ENCODE assay signal across 16 mouse cellular contexts in the genomic region with DNA sequence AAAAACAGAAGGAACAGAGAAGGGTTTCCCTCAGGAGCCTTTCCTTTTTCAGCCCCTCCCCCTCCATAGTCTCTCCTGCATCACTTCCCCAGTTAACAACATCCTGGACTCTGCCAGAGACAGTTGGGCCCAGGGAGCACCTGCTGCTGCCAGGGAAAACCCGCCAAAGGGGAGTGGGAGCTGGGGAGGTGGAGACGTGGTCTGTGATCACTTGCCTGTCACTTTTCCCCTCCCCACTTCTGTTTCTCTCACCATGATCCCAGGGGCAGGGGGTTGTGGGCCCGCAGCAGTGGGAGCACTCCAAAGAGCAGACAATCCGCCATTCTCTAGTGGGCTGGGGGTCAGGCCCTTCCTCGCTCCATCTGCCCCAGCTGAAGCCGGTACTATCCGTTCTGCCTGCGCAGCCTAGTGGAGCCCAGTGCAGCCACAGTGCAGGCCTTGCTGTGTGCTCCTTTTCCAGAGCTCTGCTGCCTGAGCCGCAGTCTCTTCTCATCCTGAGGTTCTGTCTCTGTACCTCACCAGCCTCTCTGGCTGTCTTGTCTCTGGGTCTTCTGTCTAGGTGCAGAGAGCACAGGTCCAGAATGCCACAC. TPM values are rescaled to one million over a fixed set of nuclear protein-coding genes. Genes with fewer than 3 reads are reported as not detected.
DNase-seq lines count a peak whose midpoint lies in the region; ATAC-seq lines count a peak whose summit lies in the region.
"Had no signal": no experiment of that assay in that cellular context is flagged by ENCODE, and none has a peak within 500 bp of the region (broad histone marks: within the 10 kb centered on the region; RNA-seq: fewer than 3 reads in every experiment).

No protein-coding gene starts in this region.

- H3K9ac ChIP-seq in limb, embryonic 12.5 days (replicated peaks): 0 out of 2 replicates have a peak overlapping the region, but pooled peaks have one; percentile 23
- peak overlapping the region; percentile 44; the same call in 1 of the 2 replicates for H3K9ac ChIP-seq in hindbrain, embryonic 11.5 days (ENCODE audit: low read depth, low read length)
- H3K9ac ChIP-seq in midbrain, embryonic 15.5 days: 0 out of 2 replicates have a peak overlapping the region, but pooled peaks have one; percentile 5
- H3K9ac ChIP-seq: lung, embryonic 14.5 days had no signal

- H3K27me3 ChIP-seq in limb, embryonic 12.5 days: peaks cover 29% of the 10 kb centered on the region
- peaks cover 71% of the 10 kb centered on the region for H3K27me3 ChIP-seq in limb, embryonic 10.5 days (ENCODE audit: low read depth, poor library complexity, severe bottlenecking)
- no peaks in the 10 kb centered on the region for H3K27me3 ChIP-seq in hindbrain, embryonic 11.5 days (ENCODE audit: control insufficient read depth, insufficient read depth, low read length)
- no peaks in the 10 kb centered on the region for H3K27me3 ChIP-seq in midbrain, embryonic 15.5 days (replicated peaks)

- DNase-seq in limb, embryonic 10.5 days (ENCODE audit: low spot score): no peak
- peak; percentile 46 for DNase-seq in embryo, embryonic 10.5 days (ENCODE audit: low spot score)
- peak; percentile 42 for DNase-seq in hindbrain, embryonic 11.5 days (ENCODE audit: low spot score)
- no peak for DNase-seq in lung, postnatal 25 days (ENCODE audit: low spot score)
- DNase-seq in left cerebral cortex, adult 18-20 months (ENCODE audit: low spot score in 2 of 2): no peak
- DNase-seq in adipocyte (ENCODE audit: low spot score): no peak
- DNase-seq: kidney, adult 9 months; lung, embryonic 14.5 days; right cerebral cortex, postnatal 4 days; thymus, postnatal 4 days had no signal

- no peaks in the 10 kb centered on the region for H3K9me3 ChIP-seq in limb, embryonic 12.5 days
- H3K9me3 ChIP-seq in limb, embryonic 10.5 days (replicated peaks): no peaks in the 10 kb centered on the region
- no peaks in the 10 kb centered on the region for H3K9me3 ChIP-seq in hindbrain, embryonic 11.5 days (ENCODE audit: control insufficient read depth, low read length)
- no peaks in the 10 kb centered on the region for H3K9me3 ChIP-seq in midbrain, embryonic 15.5 days
- H3K9me3 ChIP-seq: megakaryocyte, embryonic 14.5 days had no signal

- peaks cover 8% of the 10 kb centered on the region for H3K4me1 ChIP-seq in limb, embryonic 12.5 days (replicated peaks)
- peaks cover 16% of the 10 kb centered on the region for H3K4me1 ChIP-seq in limb, embryonic 10.5 days
- H3K4me1 ChIP-seq in hindbrain, embryonic 11.5 days (replicated peaks; ENCODE audit: control insufficient read depth, insufficient read depth, low read length): peaks cover 5% of the 10 kb centered on the region; the same call in 1 of the 2 replicates
- peaks cover 14% of the 10 kb centered on the region for H3K4me1 ChIP-seq in midbrain, embryonic 15.5 days
- H3K4me1 ChIP-seq: megakaryocyte, embryonic 14.5 days had no signal

- H3K27ac ChIP-seq in limb, embryonic 12.5 days: no peak overlapping the region
- no peak overlapping the region for H3K27ac ChIP-seq in limb, embryonic 10.5 days
- H3K27ac ChIP-seq in hindbrain, embryonic 11.5 days (ENCODE audit: low read depth, low read length): peak overlapping the region; percentile 66
- peak overlapping the region; percentile 18 for H3K27ac ChIP-seq in midbrain, embryonic 15.5 days

- no peak for ATAC-seq in limb, embryonic 12.5 days (ENCODE audit: insufficient number of reproducible peaks, insufficient read depth, low FRiP score, low TSS enrichment, low read depth)
- ATAC-seq in hindbrain, embryonic 11.5 days (ENCODE audit: low FRiP score): peak; percentile 64; the same call in 1 of the 2 replicates
- ATAC-seq in midbrain, embryonic 15.5 days (replicated peaks): peak; percentile 73

- H3K4me3 ChIP-seq in limb, embryonic 12.5 days (replicated peaks): no peak overlapping the region
- no peak overlapping the region for H3K4me3 ChIP-seq in limb, embryonic 10.5 days
- no peak overlapping the region for H3K4me3 ChIP-seq in hindbrain, embryonic 11.5 days (ENCODE audit: low read depth, low read length)
- no peak overlapping the region for H3K4me3 ChIP-seq in midbrain, embryonic 15.5 days
- H3K4me3 ChIP-seq: erythroblast, embryonic 14.5 days; megakaryocyte, embryonic 14.5 days had no signal

- H3K4me2 ChIP-seq in limb, embryonic 12.5 days: no peak overlapping the region
- H3K4me2 ChIP-seq in hindbrain, embryonic 11.5 days (replicated peaks; ENCODE audit: low read depth, low read length): no peak overlapping the region
- peak overlapping the region; percentile 7; the same call in 1 of the 2 replicates for H3K4me2 ChIP-seq in midbrain, embryonic 15.5 days
- H3K4me2 ChIP-seq: lung, embryonic 14.5 days had no signal

- WGBS in limb, embryonic 12.5 days: 19% methylated on average over 9 of the region's 9 CpGs
- WGBS in limb, embryonic 10.5 days: 28% methylated on average over 9 of the region's 9 CpGs
- 12% methylated on average over 9 of the region's 9 CpGs for WGBS in hindbrain, embryonic 11.5 days
- 12% methylated on average over 9 of the region's 9 CpGs for WGBS in midbrain, embryonic 15.5 days

- no peaks in the 10 kb centered on the region for H3K36me3 ChIP-seq in limb, embryonic 12.5 days
- H3K36me3 ChIP-seq in limb, embryonic 10.5 days: no peaks in the 10 kb centered on the region
- no peaks in the 10 kb centered on the region for H3K36me3 ChIP-seq in hindbrain, embryonic 11.5 days (ENCODE audit: control insufficient read depth, insufficient read depth, low read length)
- H3K36me3 ChIP-seq in midbrain, embryonic 15.5 days (replicated peaks): no peaks in the 10 kb centered on the region

RNA-seq across cellular contexts. Expression of a gene that starts 37.5 kb away (rescaled TPM):
- polyA plus RNA-seq in limb, embryonic 12.5 days (2016; fragmentation: Nextera tagmentation; extraction: Ambion mirVana): 0.09 TPM in 1 of 2 replicates, not detected in the other
- polyA plus RNA-seq in limb, embryonic 10.5 days (2016; fragmentation: Nextera tagmentation; extraction: Ambion mirVana): 0.16 and 0.31 TPM in 2 replicates
- 53.3 and 57.3 TPM in 2 replicates for polyA plus RNA-seq in hindbrain, embryonic 11.5 days (2014; fragmentation: Nextera tagmentation; extraction: Ambion mirVana)
- polyA plus RNA-seq in midbrain, embryonic 15.5 days (2015; fragmentation: Nextera tagmentation; extraction: Ambion mirVana): 36.8 and 43.3 TPM in 2 replicates
- total RNA-seq in left cerebral cortex, adult 18-20 months (2021): not detected
- total RNA-seq: gastrocnemius, postnatal 4 days; heart, postnatal 25 days had no signal
- polyA plus RNA-seq: erythroblast, embryonic 14.5 days; lung, embryonic 14.5 days had no signal

RNA-seq across cellular contexts. Expression of a gene that starts 49.5 kb away (rescaled TPM):
- 46.7 and 54.5 TPM in 2 replicates for polyA plus RNA-seq in limb, embryonic 12.5 days (2016; fragmentation: Nextera tagmentation; extraction: Ambion mirVana)
- polyA plus RNA-seq in limb, embryonic 10.5 days (2016; fragmentation: Nextera tagmentation; extraction: Ambion mirVana): 52.5 and 56.7 TPM in 2 replicates
- 59.9 and 64.5 TPM in 2 replicates for polyA plus RNA-seq in hindbrain, embryonic 11.5 days (2014; fragmentation: Nextera tagmentation; extraction: Ambion mirVana)
- 49.2 and 53.2 TPM in 2 replicates for polyA plus RNA-seq in midbrain, embryonic 15.5 days (2015; fragmentation: Nextera tagmentation; extraction: Ambion mirVana)
- total RNA-seq in left cerebral cortex, adult 18-20 months (2021): 10 to 100 TPM; 21.1 to 21.9 TPM

Comparison
In these comparisons a context has a peak if more than half of its experiments do, and no peak if none do; other contexts are left out.
1. H3K27ac ChIP-seq: peak in hindbrain, embryonic 11.5 days (single experiment) and midbrain, embryonic 15.5 days (single experiment); none in limb, embryonic 12.5 days (single experiment) and limb, embryonic 10.5 days (single experiment).
2. DNase-seq: peak in embryo, embryonic 10.5 days (single experiment) and hindbrain, embryonic 11.5 days (single experiment); none in limb, embryonic 10.5 days (single experiment), lung, postnatal 25 days (single experiment), left cerebral cortex, adult 18-20 months (0 of 2) and adipocyte (single experiment).
3. RNA of a gene that starts 37.5 kb away (polyA plus RNA-seq): 53.3 to 57.3 TPM in hindbrain, embryonic 11.5 days and 36.8 to 43.3 TPM in midbrain, embryonic 15.5 days; 0.16 to 0.31 TPM in limb, embryonic 10.5 days and 0.09 TPM in limb, embryonic 12.5 days; every median in the first group is over 10 times any median in the second.
4. Peak in every context shown above with its lines, with median percentiles within 50 percentile points of each other: H3K9ac ChIP-seq.